Comparison of ENCODE assay signal across 8 mouse cellular contexts in the genomic region with DNA sequence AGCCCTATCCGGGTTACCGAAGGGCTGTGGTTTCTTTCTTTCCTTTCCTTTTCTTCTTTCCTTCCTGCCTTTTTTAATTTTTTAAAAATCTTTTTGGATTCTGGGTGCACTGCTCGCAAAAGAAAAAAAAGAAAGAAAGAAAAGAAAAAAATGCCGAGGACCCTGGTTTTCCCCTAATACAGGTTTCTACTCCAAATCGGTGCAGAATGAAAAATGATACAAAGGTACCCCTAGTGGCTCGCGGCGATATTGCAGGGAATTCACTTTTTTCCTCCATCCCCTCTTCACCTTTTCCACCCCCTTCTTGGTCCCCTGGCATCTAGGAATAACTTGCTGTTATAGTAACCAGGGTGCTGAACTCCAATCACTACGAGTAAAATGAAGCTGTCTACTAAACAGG.
DNase-seq lines count a peak whose midpoint lies in the region; ATAC-seq and TF ChIP-seq lines count a peak whose summit lies in the region.

No protein-coding gene starts in this region.

- H3K36me3 ChIP-seq in intestine, postnatal 0 days (ENCODE audit: control insufficient read depth, insufficient read depth), result no peaks in the 10 kb centered on the region
- no peaks in the 10 kb centered on the region for H3K36me3 ChIP-seq in limb, embryonic 11.5 days (ENCODE audit: control insufficient read depth, insufficient read depth, low read length)
- no peaks in the 10 kb centered on the region for H3K36me3 ChIP-seq in neural tube, embryonic 11.5 days (ENCODE audit: control insufficient read depth, insufficient read depth, low read length)

- H3K4me2 ChIP-seq in intestine, postnatal 0 days (replicated peaks; ENCODE audit: low read depth), result peak overlapping the region; percentile 66
- peak overlapping the region; percentile 74 for H3K4me2 ChIP-seq in limb, embryonic 11.5 days (ENCODE audit: low read depth, severe bottlenecking)
- peak overlapping the region; percentile 69 for H3K4me2 ChIP-seq in neural tube, embryonic 11.5 days (ENCODE audit: low read depth)

- peak overlapping the region; percentile 72 for H3K4me3 ChIP-seq in gastrocnemius, adult 2 months
- peak overlapping the region; percentile 41 for H3K4me3 ChIP-seq in intestine, postnatal 0 days (ENCODE audit: low read depth, low read length)
- peak overlapping the region; percentile 34 for H3K4me3 ChIP-seq in limb, embryonic 11.5 days (ENCODE audit: low read depth, low read length)
- peak overlapping the region; percentile 55 for H3K4me3 ChIP-seq in neural tube, embryonic 11.5 days (ENCODE audit: low read depth, low read length)

- H3K9ac ChIP-seq in intestine, postnatal 0 days (ENCODE audit: low read depth, low read length), result no peak overlapping the region
- no peak overlapping the region for H3K9ac ChIP-seq in limb, embryonic 11.5 days (ENCODE audit: low read length)
- peak overlapping the region; percentile 23 for H3K9ac ChIP-seq in neural tube, embryonic 11.5 days (ENCODE audit: low read length)

- intact Hi-C loops in gastrocnemius, adult 2 months (cut with DNase I), result no loop called here

- ATAC-seq in intestine, postnatal 0 days, result no peak
- ATAC-seq in limb, embryonic 11.5 days (ENCODE audit: insufficient number of reproducible peaks, low FRiP score, low TSS enrichment, low read depth), result no peak
- ATAC-seq in neural tube, embryonic 11.5 days (ENCODE audit: insufficient read depth, low FRiP score, low TSS enrichment), result peak; percentile 17; the same call in 1 of the 2 replicates

- DNase-seq in gastrocnemius, adult 2 months, result no peak
- DNase-seq in gastrocnemius, postnatal 25 days, result no peak
- peak; percentile 87 to 90 for DNase-seq in cerebellum, postnatal 10 days
- DNase-seq in frontal cortex, postnatal 10 days (ENCODE audit: low spot score in 2 of 2), result peak; percentile 22 to 64
- peak; percentile 81 for DNase-seq in limb, embryonic 11.5 days (ENCODE audit: low spot score)
- peak; percentile 76 for DNase-seq in neural tube, embryonic 11.5 days (ENCODE audit: low spot score)
- no peak for DNase-seq in spleen, postnatal 4 days (ENCODE audit: low spot score in 2 of 2)

- no peak overlapping the region for H3K27ac ChIP-seq in gastrocnemius, adult 2 months
- H3K27ac ChIP-seq in intestine, postnatal 0 days (ENCODE audit: low read depth, low read length), result no peak overlapping the region
- no peak overlapping the region for H3K27ac ChIP-seq in limb, embryonic 11.5 days (replicated peaks; ENCODE audit: low read depth, low read length)
- no peak overlapping the region for H3K27ac ChIP-seq in neural tube, embryonic 11.5 days (ENCODE audit: low read depth, low read length)

- no peaks in the 10 kb centered on the region for H3K4me1 ChIP-seq in intestine, postnatal 0 days (replicated peaks; ENCODE audit: control insufficient read depth, insufficient read depth, low read length)
- H3K4me1 ChIP-seq in limb, embryonic 11.5 days (ENCODE audit: control insufficient read depth, insufficient read depth, low read length), result no peaks in the 10 kb centered on the region
- no peaks in the 10 kb centered on the region for H3K4me1 ChIP-seq in neural tube, embryonic 11.5 days (ENCODE audit: control insufficient read depth, insufficient read depth, low read length)

- TF ChIP-seq CTCF in gastrocnemius, adult 2 months (IDR thresholded peaks at IDR 0.05), result peak; percentile 72
- TF ChIP-seq CTCF in intestine, postnatal 0 days (IDR thresholded peaks at IDR 0.05; ENCODE audit: low read depth), result peak; percentile 75

- H3K9me3 ChIP-seq in intestine, postnatal 0 days (ENCODE audit: control insufficient read depth), result no peaks in the 10 kb centered on the region
- no peaks in the 10 kb centered on the region for H3K9me3 ChIP-seq in limb, embryonic 11.5 days (ENCODE audit: control insufficient read depth, low read length)
- H3K9me3 ChIP-seq in neural tube, embryonic 11.5 days (ENCODE audit: control insufficient read depth, low read length), result no peaks in the 10 kb centered on the region

- WGBS in intestine, postnatal 0 days, result under 1% methylated on average over 9 of the region's 9 CpGs
- under 1% methylated on average over 9 of the region's 9 CpGs for WGBS in limb, embryonic 11.5 days
- WGBS in neural tube, embryonic 11.5 days, result 1% methylated on average over 9 of the region's 9 CpGs

- H3K27me3 ChIP-seq in intestine, postnatal 0 days (replicated peaks; ENCODE audit: control insufficient read depth, insufficient read depth, low read length), result no peaks in the 10 kb centered on the region
- H3K27me3 ChIP-seq in limb, embryonic 11.5 days (ENCODE audit: control insufficient read depth, insufficient read depth, low read length), result peaks cover 9% of the 10 kb centered on the region
- H3K27me3 ChIP-seq in neural tube, embryonic 11.5 days (ENCODE audit: control insufficient read depth, insufficient read depth, low read length), result no peaks in the 10 kb centered on the region

Comparison
In these comparisons a context has a peak if more than half of its experiments do, and no peak if none do; other contexts are left out.
1. DNase-seq: peak in cerebellum, postnatal 10 days (2 of 2), frontal cortex, postnatal 10 days (2 of 2), limb, embryonic 11.5 days (single experiment) and neural tube, embryonic 11.5 days (single experiment); none in gastrocnemius, adult 2 months (single experiment), gastrocnemius, postnatal 25 days (single experiment) and spleen, postnatal 4 days (0 of 2).
2. Peak in every context shown above with its lines, with median percentiles within 50 percentile points of each other: H3K4me3 ChIP-seq and H3K4me2 ChIP-seq.